26 mouse cellular contexts compared by ENCODE assay signal in genomic region chr7:24838732-24839409, GRCm38 (mm10). TPM values are rescaled to one million over a fixed set of nuclear protein-coding genes. Genes with fewer than 3 reads are reported as not detected.
DNase-seq lines count a peak whose midpoint lies in the region; ATAC-seq and TF ChIP-seq lines count a peak whose summit lies in the region.
"Not testable (repeated sequence)": the region's sequence is repeated elsewhere in the genome, so short reads cannot be mapped to it uniquely, and the experiment has no call there.
"Had no signal": no experiment of that assay in that cellular context is flagged by ENCODE, and none has a peak within 500 bp of the region (broad histone marks: within the 10 kb centered on the region; RNA-seq: fewer than 3 reads in every experiment).

No protein-coding gene starts in this region.

- peak; percentile 40; the same call in 1 of the 2 replicates for ATAC-seq in kidney, postnatal 0 days (replicated peaks; ENCODE audit: low FRiP score, low read depth)
- peak; percentile 56 for ATAC-seq in lung, postnatal 0 days
- ATAC-seq in megakaryocyte-erythroid progenitor cell, adult 5-6 weeks (replicated peaks; ENCODE audit: low FRiP score, low TSS enrichment, poor library complexity, severe bottlenecking) = peak; percentile 57; the same call in 1 of the 2 replicates

- not testable (repeated sequence) for TF ChIP-seq EP300 in lung, postnatal 0 days (IDR thresholded peaks at IDR 0.05)

- TF ChIP-seq POLR2A in bone marrow, adult 2 months (IDR thresholded peaks at IDR 0.05; ENCODE audit: borderline replicate concordance, control insufficient read depth, low read depth, low read length); spleen, adult 2 months (IDR thresholded peaks at IDR 0.05; ENCODE audit: low read depth, low read length): not testable (repeated sequence)

- not testable (repeated sequence) for H3K4me1 ChIP-seq in bone marrow, adult 2 months (ENCODE audit: control insufficient read depth, insufficient read depth, low read length); kidney, postnatal 0 days (replicated peaks; ENCODE audit: insufficient read depth, low read length); lung, postnatal 0 days (ENCODE audit: insufficient read depth, low read depth, low read length)
- H3K4me1 ChIP-seq in spleen, adult 2 months (ENCODE audit: control insufficient read depth, insufficient read depth, insufficient read length) = peaks cover 17% of the 10 kb centered on the region; the same call in 1 of the 2 replicates

- not testable (repeated sequence) for H3K9ac ChIP-seq in kidney, postnatal 0 days (ENCODE audit: low read depth, low read length); lung, postnatal 0 days (replicated peaks; ENCODE audit: low read depth)

- not testable (repeated sequence) for H3K4me2 ChIP-seq in kidney, postnatal 0 days (ENCODE audit: low read length); lung, postnatal 0 days (replicated peaks; ENCODE audit: low read depth, low read length)

- not testable (repeated sequence) for H3K36me3 ChIP-seq in kidney, postnatal 0 days (ENCODE audit: insufficient read depth, low read length); lung, postnatal 0 days (ENCODE audit: insufficient read depth, low read length); spleen, adult 2 months (ENCODE audit: control insufficient read depth, insufficient read depth, low read length)

- not testable (repeated sequence) for H3K9me3 ChIP-seq in kidney, postnatal 0 days (replicated peaks; ENCODE audit: low read length); lung, postnatal 0 days (ENCODE audit: low read length)

- WGBS in bone marrow, adult 2 months = 20% methylated on average over 13 of the region's 13 CpGs
- 53% methylated on average over 11 of the region's 13 CpGs for WGBS in kidney, postnatal 0 days
- 65% methylated on average over 11 of the region's 13 CpGs for WGBS in lung, postnatal 0 days
- 21% methylated on average over 13 of the region's 13 CpGs for WGBS in spleen, adult 2 months

- H3K27ac ChIP-seq in bone marrow, adult 2 months (ENCODE audit: control insufficient read depth, insufficient read depth, low read depth, low read length, poor library complexity) = peak overlapping the region; percentile 85
- H3K27ac ChIP-seq in kidney, postnatal 0 days; lung, postnatal 0 days (ENCODE audit: low read length): not testable (repeated sequence)
- H3K27ac ChIP-seq in spleen, adult 2 months (ENCODE audit: insufficient read depth, low read length) = peak overlapping the region; percentile 88

- not testable (repeated sequence) for H3K27me3 ChIP-seq in kidney, postnatal 0 days (ENCODE audit: insufficient read depth, low read length); lung, postnatal 0 days (replicated peaks; ENCODE audit: insufficient read depth, low read length); spleen, adult 2 months (ENCODE audit: control insufficient read depth, insufficient read depth, low read length)

- TF ChIP-seq CTCF in bone marrow, adult 2 months (IDR thresholded peaks at IDR 0.05; ENCODE audit: control insufficient read depth, insufficient read depth, low read length); kidney, postnatal 0 days (IDR thresholded peaks at IDR 0.05; ENCODE audit: low read depth); lung, postnatal 0 days (IDR thresholded peaks at IDR 0.05); spleen, adult 2 months (IDR thresholded peaks at IDR 0.05; ENCODE audit: extremely low read depth, insufficient read depth, insufficient read length, insufficient replicate concordance): not testable (repeated sequence)

- not testable (repeated sequence) for H3K4me3 ChIP-seq in bone marrow, adult 2 months (replicated peaks; ENCODE audit: control insufficient read depth, low read depth, low read length); kidney, postnatal 0 days (replicated peaks; ENCODE audit: low read depth, low read length); lung, postnatal 0 days (ENCODE audit: low read depth, low read length); spleen, adult 2 months (ENCODE audit: extremely low read depth, insufficient read depth, insufficient read length)

- DNase-seq in CD4-positive, CD25-positive, alpha-beta regulatory T cell, adult 2 months (ENCODE audit: low read depth, low spot score) = peak; percentile 53
- DNase-seq in induced T-regulatory cell, adult 2 months (ENCODE audit: low read depth) = peak; percentile 33
- DNase-seq in kidney, postnatal 0 days (ENCODE audit: low spot score); lung, postnatal 0 days (ENCODE audit: low spot score): not testable (repeated sequence)
- DNase-seq in spleen, adult 2 months (ENCODE audit: low read depth in 1 of 2, low spot score in 2 of 2) = peak; percentile 44 to 56
- DNase-seq in thymus, postnatal 36 days = peak; percentile 11 to 17

RNA-seq across cellular contexts. Expression of gene Gm9844, which starts 23.1 kb away (rescaled TPM):
- polyA plus RNA-seq in bone marrow, adult 2 months (2011; ENCODE audit: insufficient read depth, insufficient read length, low replicate concordance, missing spikeins) = 43.4 TPM in 1 of 2 replicates, not detected in the other
- polyA plus RNA-seq in kidney, postnatal 0 days (2015; fragmentation: Nextera tagmentation; extraction: Ambion mirVana) = 16.5 and 18.6 TPM in 2 replicates
- polyA plus RNA-seq in lung, postnatal 0 days (2015; fragmentation: Nextera tagmentation; extraction: Ambion mirVana) = 13.3 and 13.8 TPM in 2 replicates
- 0.96 and 1.0 TPM in 2 replicates for total RNA-seq in megakaryocyte-erythroid progenitor cell, adult 5-6 weeks (2014; fragmentation: Nextera tagmentation)
- 5.2 and 13.0 TPM in 2 replicates for total RNA-seq in megakaryocyte-erythroid progenitor cell, adult 5-6 weeks (2017)
- polyA plus RNA-seq in spleen, adult 2 months (2012; rRNA removed) = 1.9 and 2.9 TPM in 2 replicates
- total RNA-seq: adrenal gland, adult 8-10 months; heart, adult 2 months; heart, postnatal 36 days had no signal

RNA-seq across cellular contexts. Expression of gene Lypd4, which starts 30.9 kb away (rescaled TPM):
- not detected in 2 replicates for polyA plus RNA-seq in bone marrow, adult 2 months (2011; ENCODE audit: insufficient read depth, insufficient read length, low replicate concordance, missing spikeins)
- polyA plus RNA-seq in kidney, postnatal 0 days (2015; fragmentation: Nextera tagmentation; extraction: Ambion mirVana) = not detected in 2 replicates
- polyA plus RNA-seq in lung, postnatal 0 days (2015; fragmentation: Nextera tagmentation; extraction: Ambion mirVana) = not detected in 2 replicates
- not detected in 2 replicates for total RNA-seq in megakaryocyte-erythroid progenitor cell, adult 5-6 weeks (2014; fragmentation: Nextera tagmentation)
- total RNA-seq in megakaryocyte-erythroid progenitor cell, adult 5-6 weeks (2017) = not detected in 2 replicates
- not detected in 2 replicates for polyA plus RNA-seq in spleen, adult 2 months (2012; rRNA removed)
- total RNA-seq: adrenal gland, adult 8-10 months; gastrocnemius, postnatal 10 days; heart, adult 2 months; heart, postnatal 36 days; left cerebral cortex, adult 18-20 months; left cerebral cortex, postnatal 36 days; midbrain, postnatal 0 days had no signal
- polyA plus RNA-seq: brain, embryonic 14.5 days; embryonic facial prominence, embryonic 12.5 days; forebrain, embryonic 14.5 days; heart, embryonic 14.5 days; hindbrain, embryonic 15.5 days; limb, embryonic 15.5 days; lung, embryonic 14.5 days; midbrain, embryonic 10.5 days; neural tube, embryonic 11.5 days; stomach, embryonic 15.5 days had no signal

RNA-seq across cellular contexts. Expression of gene Dmrtc2, which starts 31.0 kb away (rescaled TPM):
- not detected in 2 replicates for polyA plus RNA-seq in bone marrow, adult 2 months (2011; ENCODE audit: insufficient read depth, insufficient read length, low replicate concordance, missing spikeins)
- 0.12 and 0.19 TPM in 2 replicates for polyA plus RNA-seq in kidney, postnatal 0 days (2015; fragmentation: Nextera tagmentation; extraction: Ambion mirVana)
- not detected in 2 replicates for polyA plus RNA-seq in lung, postnatal 0 days (2015; fragmentation: Nextera tagmentation; extraction: Ambion mirVana)
- total RNA-seq in megakaryocyte-erythroid progenitor cell, adult 5-6 weeks (2014; fragmentation: Nextera tagmentation) = not detected in 2 replicates
- total RNA-seq in megakaryocyte-erythroid progenitor cell, adult 5-6 weeks (2017) = not detected in 2 replicates
- polyA plus RNA-seq in spleen, adult 2 months (2012; rRNA removed) = not detected in 2 replicates
- total RNA-seq: adrenal gland, adult 8-10 months; gastrocnemius, postnatal 10 days; heart, adult 2 months; heart, postnatal 36 days; left cerebral cortex, adult 18-20 months; left cerebral cortex, postnatal 36 days had no signal
- polyA plus RNA-seq: embryonic facial prominence, embryonic 12.5 days; forebrain, embryonic 14.5 days; heart, adult 2 months; heart, embryonic 14.5 days; kidney, adult 2 months; limb, embryonic 15.5 days; lung, embryonic 14.5 days; midbrain, embryonic 10.5 days; neural tube, embryonic 11.5 days; stomach, embryonic 15.5 days had no signal

RNA-seq across cellular contexts. Expression of gene Rps19, which starts 45.3 kb away (rescaled TPM):
- polyA plus RNA-seq in bone marrow, adult 2 months (2011; ENCODE audit: insufficient read depth, insufficient read length, low replicate concordance, missing spikeins) = 866 and 1,228 TPM in 2 replicates
- 2,933 and 3,330 TPM in 2 replicates for polyA plus RNA-seq in kidney, postnatal 0 days (2015; fragmentation: Nextera tagmentation; extraction: Ambion mirVana)
- polyA plus RNA-seq in lung, postnatal 0 days (2015; fragmentation: Nextera tagmentation; extraction: Ambion mirVana) = 2,947 and 3,302 TPM in 2 replicates
- 4,961 and 5,532 TPM in 2 replicates for total RNA-seq in megakaryocyte-erythroid progenitor cell, adult 5-6 weeks (2014; fragmentation: Nextera tagmentation)
- total RNA-seq in megakaryocyte-erythroid progenitor cell, adult 5-6 weeks (2017) = 979 and 1,008 TPM in 2 replicates
- 627 and 638 TPM in 2 replicates for polyA plus RNA-seq in spleen, adult 2 months (2012; rRNA removed)

RNA-seq across cellular contexts. Expression of gene Cd79a, which starts 58.3 kb away (rescaled TPM):
- 82.1 and 126 TPM in 2 replicates for polyA plus RNA-seq in bone marrow, adult 2 months (2011; ENCODE audit: insufficient read depth, insufficient read length, low replicate concordance, missing spikeins)
- 1.7 and 2.7 TPM in 2 replicates for polyA plus RNA-seq in kidney, postnatal 0 days (2015; fragmentation: Nextera tagmentation; extraction: Ambion mirVana)
- 3.2 and 4.3 TPM in 2 replicates for polyA plus RNA-seq in lung, postnatal 0 days (2015; fragmentation: Nextera tagmentation; extraction: Ambion mirVana)
- 1.5 and 29.5 TPM in 2 replicates for total RNA-seq in megakaryocyte-erythroid progenitor cell, adult 5-6 weeks (2014; fragmentation: Nextera tagmentation)
- 4.4 TPM in 1 of 2 replicates, not detected in the other for total RNA-seq in megakaryocyte-erythroid progenitor cell, adult 5-6 weeks (2017)
- 959 and 1,255 TPM in 2 replicates for polyA plus RNA-seq in spleen, adult 2 months (2012; rRNA removed)
- polyA plus RNA-seq: forebrain, embryonic 14.5 days; heart, embryonic 14.5 days had no signal
